Mouse (Mus musculus) adrenal gland, postnatal 10 days (tissue): Measurements from ENCODE around the gene Csta1. TPM values are rescaled to one million over a fixed set of nuclear protein-coding genes. Genes with fewer than 3 reads are reported as not detected.

ENCODE experiments used
- DNase-seq: peaks from one replicate; pipeline ENCODE4 v3.0.0; 2021; ENCODE audit warnings: mixed read lengths
- total RNA-seq, 2 experiments: library from RNA; stranded (reverse); gene quantifications; 2 replicates each; pipeline ENCODE4 v1.2.3; 2021

The Csta1 gene
- total RNA-seq, 2 experiments from 2014 or later: not detected

DNA sequence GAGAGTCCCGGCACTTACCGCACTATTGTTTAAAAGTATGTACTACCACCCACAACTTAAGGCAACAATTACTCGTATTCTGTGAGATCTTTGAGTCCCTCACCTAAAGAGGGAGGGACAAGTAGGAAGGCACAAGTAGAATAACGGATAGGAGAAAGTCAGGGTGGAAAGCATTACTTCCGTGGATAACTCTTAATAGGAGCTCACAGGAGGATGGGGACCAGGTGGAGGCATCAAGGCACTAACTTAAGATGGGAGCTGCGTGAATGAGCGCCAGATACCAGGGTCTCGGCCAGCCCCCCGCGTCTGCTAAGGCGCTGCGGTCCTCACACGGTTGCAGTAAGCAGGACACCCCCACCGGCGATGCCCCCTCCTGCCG lies 60.0 kb downstream of the Csta1 start:
- DNase-seq: no peak

Other genes starting within 250 kb of the Csta1 start
- 10 to 100 TPM; 12.5 to 16.4 TPM for gene Parp9, start 192.8 kb downstream of the Csta1 start, total RNA-seq
- 10 to 100 TPM in 1 of 2 experiments, 1 to 10 TPM in 1; 8.7 to 10.1 TPM for gene Dtx3l, start 192.1 kb downstream of the Csta1 start, total RNA-seq
- gene Kpna1, start 152.5 kb downstream of the Csta1 start, total RNA-seq: 10 to 100 TPM; 50.6 to 55.9 TPM
- gene Wdr5b, start 90.1 kb downstream of the Csta1 start, total RNA-seq: 1 to 10 TPM; 4.3 to 5.3 TPM
- gene Fam162a, start 59.6 kb downstream of the Csta1 start, total RNA-seq: 100 to 1,000 TPM; 181 to 193 TPM
- gene Ccdc58, start 59.6 kb downstream of the Csta1 start, total RNA-seq: 10 to 100 TPM; 57.9 to 74.7 TPM
- 1 to 10 TPM; 7.6 to 9.0 TPM for gene Stfa2l1, start 25.6 kb upstream of the Csta1 start, total RNA-seq
- 10 to 100 TPM in 1 of 2 experiments, 1 to 10 TPM in 1; 10.0 to 12.4 TPM for gene Gm5483, start 53.0 kb upstream of the Csta1 start, total RNA-seq
- not detected for gene Gm5416, start 79.2 kb upstream of the Csta1 start, total RNA-seq
- 1 to 10 TPM; 2.3 to 2.6 TPM for gene 2010005H15Rik, start 90.2 kb upstream of the Csta1 start, total RNA-seq
- gene Stfa1, start 145.7 kb upstream of the Csta1 start, total RNA-seq: 10 to 100 TPM; 15.1 to 20.1 TPM
- gene BC117090, start 203.1 kb upstream of the Csta1 start, total RNA-seq: not detected
- gene BC100530, start 236.5 kb upstream of the Csta1 start, total RNA-seq: 10 to 100 TPM; 18.2 to 24.0 TPM